Mouse (Mus musculus): ENCODE data around the gene Set. TPM values are rescaled to one million over a fixed set of nuclear protein-coding genes. Genes with fewer than 3 reads are reported as not detected.

Gene Set
- total and polyA plus RNA-seq, 2 experiments from 2014 or later = 384 to 392 TPM

- DNase-seq (peak; percentile 50), ATAC-seq (no peak)
Measured at GRCm38 (mm10) chr2:30061215-30062166, 4.3 kb downstream of the Set start.

DNA sequence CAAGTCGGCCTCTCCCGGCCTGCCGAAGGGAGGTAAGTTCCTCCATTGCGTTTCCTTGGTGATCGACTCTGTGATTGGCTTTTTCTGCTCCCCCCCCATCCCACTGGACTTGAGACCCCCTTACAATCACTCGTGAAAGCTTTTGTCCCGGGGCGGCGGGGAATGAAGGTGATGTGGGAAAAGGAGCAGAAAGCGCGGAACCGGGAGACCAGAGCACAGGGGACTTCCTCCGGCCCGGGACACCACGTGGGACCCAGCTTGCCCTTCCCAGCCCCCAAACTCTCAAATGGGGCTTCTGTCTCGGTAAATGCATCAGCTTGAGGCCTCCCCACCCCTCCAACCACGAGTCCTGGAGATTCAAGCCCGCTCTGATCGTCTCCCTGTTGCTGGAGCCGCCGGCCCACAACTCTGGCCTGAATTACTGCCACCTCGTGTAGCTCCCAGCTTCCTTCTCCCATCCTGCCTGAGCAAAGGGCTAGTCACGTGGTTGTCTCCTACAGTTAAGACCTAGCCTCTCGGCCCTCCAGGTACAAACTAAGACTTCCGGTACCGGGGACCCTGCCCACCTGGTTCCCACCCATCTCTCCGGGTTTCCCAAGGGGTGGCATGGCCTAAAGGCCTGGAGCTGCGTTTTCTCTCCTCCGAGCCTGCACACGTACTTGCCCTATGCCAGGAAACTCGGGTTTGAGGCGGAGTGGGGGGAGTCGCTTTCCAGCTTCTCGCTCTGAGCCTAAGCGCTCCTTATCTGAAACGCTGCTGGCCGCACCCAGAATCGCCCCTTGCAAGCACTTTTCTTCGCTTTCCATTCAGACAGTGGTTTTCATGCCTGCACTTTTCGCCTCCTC lies 5.3 kb downstream of the Set start:
- ATAC-seq (no peak), DNase-seq (peak; percentile 60)
- H3K27ac ChIP-seq (ENCODE audit: low read depth, low read length) = peak overlapping the region; percentile 69
- no peaks in the 10 kb centered on the region for H3K36me3 ChIP-seq (ENCODE audit: insufficient read depth)
- H3K4me3 ChIP-seq (ENCODE audit: low read depth, low read length) = peak overlapping the region; percentile 47
- H3K4me2 ChIP-seq (ENCODE audit: low read depth) = peak overlapping the region; percentile 91
- H3K9me3 ChIP-seq (ENCODE audit: low read length) = no peaks in the 10 kb centered on the region
- no peaks in the 10 kb centered on the region for H3K27me3 ChIP-seq (ENCODE audit: insufficient read depth, low read length)
- peaks cover 8% of the 10 kb centered on the region; the same call in 1 of the 2 replicates for H3K4me1 ChIP-seq (ENCODE audit: insufficient read depth)
- no peak for TF ChIP-seq CTCF (IDR thresholded peaks at IDR 0.05; ENCODE audit: low read depth)
- under 1% methylated on average over 40 of the region's 40 CpGs for WGBS
- peak overlapping the region; percentile 57 for H3K9ac ChIP-seq

More at GRCm38 (mm10) chr2:30061215-30062166, 4.3 kb downstream of the Set start:
- Histone ChIP-seq H3K4me3 (ENCODE audit: low read depth, low read length) (peak overlapping the region; percentile 47), H3K9ac (peak overlapping the region; percentile 57), H3K27me3 (ENCODE audit: insufficient read depth, low read length) (no peaks in the 10 kb centered on the region), H3K36me3 (ENCODE audit: insufficient read depth) (no peaks in the 10 kb centered on the region), H3K9me3 (ENCODE audit: low read length) (no peaks in the 10 kb centered on the region), H3K4me1 (ENCODE audit: insufficient read depth) (peaks cover 8% of the 10 kb centered on the region; the same call in 1 of the 2 replicates), H3K27ac (ENCODE audit: low read depth, low read length) (0 out of 2 replicates have a peak overlapping the region, but pooled peaks have one; percentile 29), H3K4me2 (ENCODE audit: low read depth) (peak overlapping the region; percentile 91)
- 15% methylated on average over 33 of the region's 37 CpGs for WGBS
- TF ChIP-seq CTCF (IDR thresholded peaks at IDR 0.05; ENCODE audit: low read depth) = no peak

- H3K27me3 ChIP-seq (ENCODE audit: insufficient read depth, low read length) = no peaks in the 10 kb centered on the region
- peak overlapping the region; percentile 57 for H3K9ac ChIP-seq
- TF ChIP-seq CTCF (IDR thresholded peaks at IDR 0.05; ENCODE audit: low read depth) = no peak
- no peaks in the 10 kb centered on the region for H3K9me3 ChIP-seq (ENCODE audit: low read length)
- H3K27ac ChIP-seq (ENCODE audit: low read depth, low read length) = 0 out of 2 replicates have a peak overlapping the region, but pooled peaks have one; percentile 69
- H3K4me2 ChIP-seq (ENCODE audit: low read depth) = peak overlapping the region; percentile 91
- WGBS = 6% methylated on average over 8 of the region's 8 CpGs
- H3K4me3 ChIP-seq (ENCODE audit: low read depth, low read length) = peak overlapping the region; percentile 47
- ATAC-seq (no peak), DNase-seq (no peak)
- H3K4me1 ChIP-seq (ENCODE audit: insufficient read depth) = peaks cover 8% of the 10 kb centered on the region; the same call in 1 of the 2 replicates
- no peaks in the 10 kb centered on the region for H3K36me3 ChIP-seq (ENCODE audit: insufficient read depth)
Measured at GRCm38 (mm10) chr2:30063235-30063634, 6.1 kb downstream of the Set start.

DNA sequence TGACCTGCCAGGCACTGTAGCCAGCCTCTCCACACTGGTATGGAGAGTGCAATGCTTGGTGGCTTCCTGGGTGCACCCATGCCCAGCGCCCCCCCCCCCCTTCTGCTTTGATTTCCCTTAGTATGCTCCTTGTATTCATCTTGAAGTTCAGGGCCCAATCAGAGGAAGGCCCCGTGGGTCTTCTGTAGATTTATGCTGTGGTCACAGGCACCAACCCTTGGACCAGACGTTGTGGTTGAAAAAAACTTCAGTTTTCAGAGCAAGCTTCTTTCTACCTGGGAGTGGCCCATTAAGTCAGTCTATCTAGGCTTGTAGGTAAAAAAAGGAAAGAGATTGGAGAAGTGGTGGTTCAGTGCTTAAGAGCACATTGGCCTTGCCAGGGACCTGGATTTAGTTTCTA lies 6.6 kb downstream of the Set start:
- Histone ChIP-seq H3K4me2 (ENCODE audit: low read depth) (peak overlapping the region; percentile 91), H3K9ac (no peak overlapping the region), H3K27ac (ENCODE audit: low read depth, low read length) (no peak overlapping the region), H3K27me3 (ENCODE audit: insufficient read depth, low read length) (no peaks in the 10 kb centered on the region), H3K4me1 (ENCODE audit: insufficient read depth) (peaks cover 8% of the 10 kb centered on the region; the same call in 1 of the 2 replicates), H3K9me3 (ENCODE audit: low read length) (no peaks in the 10 kb centered on the region), H3K4me3 (ENCODE audit: low read depth, low read length) (no peak overlapping the region), H3K36me3 (ENCODE audit: insufficient read depth) (no peaks in the 10 kb centered on the region)
- DNase-seq (no peak), ATAC-seq (no peak)
- TF ChIP-seq CTCF (IDR thresholded peaks at IDR 0.05; ENCODE audit: low read depth) = no peak
- 11% methylated on average over 3 of the region's 3 CpGs for WGBS

GRCm38 (mm10) chr2:30064298-30064697 lies 7.1 kb downstream of the Set start:
- Histone ChIP-seq H3K4me2 (ENCODE audit: low read depth) (no peak overlapping the region), H3K27me3 (ENCODE audit: insufficient read depth, low read length) (no peaks in the 10 kb centered on the region), H3K4me3 (ENCODE audit: low read depth, low read length) (no peak overlapping the region), H3K9ac (no peak overlapping the region), H3K4me1 (ENCODE audit: insufficient read depth) (peaks cover 8% of the 10 kb centered on the region; the same call in 1 of the 2 replicates), H3K36me3 (ENCODE audit: insufficient read depth) (peaks cover under 1% of the 10 kb centered on the region; the same call in 1 of the 2 replicates), H3K27ac (ENCODE audit: low read depth, low read length) (no peak overlapping the region), H3K9me3 (ENCODE audit: low read length) (no peaks in the 10 kb centered on the region)
- ATAC-seq (no peak), DNase-seq (no peak)
- 50% methylated on average over 3 of the region's 3 CpGs for WGBS
- no peak for TF ChIP-seq CTCF (IDR thresholded peaks at IDR 0.05; ENCODE audit: low read depth)

GRCm38 (mm10) chr2:30066046-30066901 lies 9.1 kb downstream of the Set start:
- Histone ChIP-seq H3K4me1 (ENCODE audit: insufficient read depth) (peaks cover 8% of the 10 kb centered on the region; the same call in 1 of the 2 replicates), H3K9me3 (ENCODE audit: low read length) (no peaks in the 10 kb centered on the region), H3K9ac (peak overlapping the region; percentile 94), H3K36me3 (ENCODE audit: insufficient read depth) (peaks cover 13% of the 10 kb centered on the region), H3K4me2 (ENCODE audit: low read depth) (peak overlapping the region; percentile 74), H3K27ac (ENCODE audit: low read depth, low read length) (peak overlapping the region; percentile 95), H3K27me3 (ENCODE audit: insufficient read depth, low read length) (no peaks in the 10 kb centered on the region), H3K4me3 (ENCODE audit: low read depth, low read length) (peak overlapping the region; percentile 99)
- ATAC-seq (peak; percentile 95), DNase-seq (peak; percentile 96)
- WGBS = 3% methylated on average over 49 of the region's 101 CpGs
- no peak for TF ChIP-seq CTCF (IDR thresholded peaks at IDR 0.05; ENCODE audit: low read depth)

Measured in forebrain, postnatal 0 days (tissue).